Mouse (Mus musculus): ENCODE measurements around the gene Lats2. TPM values are rescaled to one million over a fixed set of nuclear protein-coding genes. Genes with fewer than 3 reads are reported as not detected.

Gene Lats2
- polyA plus RNA-seq, 1 experiment from 2014 or later, result 10.7 TPM

- Histone ChIP-seq H3K36me3 (ENCODE audit: control insufficient read depth, insufficient read depth, low read length) (no peaks in the 10 kb centered on the region), H3K9me3 (ENCODE audit: control insufficient read depth, low read length) (no peaks in the 10 kb centered on the region), H3K4me3 (ENCODE audit: low read depth, low read length) (no peak overlapping the region), H3K27me3 (ENCODE audit: control insufficient read depth, insufficient read depth, low read length) (no peaks in the 10 kb centered on the region), H3K4me2 (no peak overlapping the region), H3K27ac (ENCODE audit: low read depth, low read length) (no peak overlapping the region), H3K9ac (ENCODE audit: low read length) (no peak overlapping the region), H3K4me1 (ENCODE audit: control insufficient read depth, insufficient read depth, low read length) (no peaks in the 10 kb centered on the region)
- 75% methylated on average over 8 of the region's 8 CpGs for WGBS
- DNase-seq (ENCODE audit: low spot score, missing footprints) (no peak), ATAC-seq (ENCODE audit: low FRiP score) (no peak)
Observed at GRCm38 (mm10) chr14:57726172-57726571, 32.0 kb downstream of the Lats2 start.

- ATAC-seq (ENCODE audit: low FRiP score) (no peak), DNase-seq (ENCODE audit: low spot score, missing footprints) (no peak)
- WGBS, result 92% methylated on average over 4 of the region's 4 CpGs
- no peak overlapping the region for H3K4me2 ChIP-seq
- H3K9me3 ChIP-seq (ENCODE audit: control insufficient read depth, low read length), result no peaks in the 10 kb centered on the region
- no peak overlapping the region for H3K9ac ChIP-seq (ENCODE audit: low read length)
- H3K4me3 ChIP-seq (ENCODE audit: low read depth, low read length), result no peak overlapping the region
- no peaks in the 10 kb centered on the region for H3K27me3 ChIP-seq (ENCODE audit: control insufficient read depth, insufficient read depth, low read length)
- no peak overlapping the region for H3K27ac ChIP-seq (ENCODE audit: low read depth, low read length)
- H3K36me3 ChIP-seq (ENCODE audit: control insufficient read depth, insufficient read depth, low read length), result no peaks in the 10 kb centered on the region
- H3K4me1 ChIP-seq (ENCODE audit: control insufficient read depth, insufficient read depth, low read length), result no peaks in the 10 kb centered on the region
Observed at GRCm38 (mm10) chr14:57724473-57724872, 33.7 kb downstream of the Lats2 start.

- no peak for ATAC-seq (ENCODE audit: low FRiP score)
- no peaks in the 10 kb centered on the region for H3K27me3 ChIP-seq (ENCODE audit: control insufficient read depth, insufficient read depth, low read length)
- no peak for DNase-seq (ENCODE audit: low spot score, missing footprints)
- 90% methylated on average over 4 of the region's 4 CpGs for WGBS
- no peak overlapping the region for H3K9ac ChIP-seq (ENCODE audit: low read length)
- peaks cover 4% of the 10 kb centered on the region; the same call in 1 of the 2 replicates for H3K4me1 ChIP-seq (ENCODE audit: control insufficient read depth, insufficient read depth, low read length)
- no peak overlapping the region for H3K4me2 ChIP-seq
- no peaks in the 10 kb centered on the region for H3K9me3 ChIP-seq (ENCODE audit: control insufficient read depth, low read length)
- no peak overlapping the region for H3K4me3 ChIP-seq (ENCODE audit: low read depth, low read length)
- H3K36me3 ChIP-seq (ENCODE audit: control insufficient read depth, insufficient read depth, low read length), result no peaks in the 10 kb centered on the region
- H3K27ac ChIP-seq (ENCODE audit: low read depth, low read length), result no peak overlapping the region
Observed at GRCm38 (mm10) chr14:57718245-57718644, 39.9 kb downstream of the Lats2 start.

- Histone ChIP-seq H3K27ac (ENCODE audit: low read depth, low read length) (no peak overlapping the region), H3K36me3 (ENCODE audit: control insufficient read depth, insufficient read depth, low read length) (no peaks in the 10 kb centered on the region), H3K9me3 (ENCODE audit: control insufficient read depth, low read length) (no peaks in the 10 kb centered on the region), H3K4me2 (no peak overlapping the region), H3K4me3 (ENCODE audit: low read depth, low read length) (no peak overlapping the region), H3K4me1 (ENCODE audit: control insufficient read depth, insufficient read depth, low read length) (peaks cover 4% of the 10 kb centered on the region; the same call in 1 of the 2 replicates), H3K27me3 (ENCODE audit: control insufficient read depth, insufficient read depth, low read length) (no peaks in the 10 kb centered on the region), H3K9ac (ENCODE audit: low read length) (no peak overlapping the region)
- ATAC-seq (ENCODE audit: low FRiP score), result no peak
- 68% methylated on average over 4 of the region's 4 CpGs for whole genome bisulfite sequencing
- no peak for DNase-seq (ENCODE audit: low spot score, missing footprints)
Observed at GRCm38 (mm10) chr14:57716601-57717245, 41.5 kb downstream of the Lats2 start.

- peaks cover 11% of the 10 kb centered on the region for H3K4me1 ChIP-seq (ENCODE audit: control insufficient read depth, insufficient read depth, low read length)
- no peaks in the 10 kb centered on the region for H3K9me3 ChIP-seq (ENCODE audit: control insufficient read depth, low read length)
- no peak overlapping the region for H3K4me2 ChIP-seq
- H3K27me3 ChIP-seq (ENCODE audit: control insufficient read depth, insufficient read depth, low read length), result no peaks in the 10 kb centered on the region
- no peak for DNase-seq (ENCODE audit: low spot score, missing footprints)
- H3K27ac ChIP-seq (ENCODE audit: low read depth, low read length), result no peak overlapping the region
- WGBS, result 97% methylated on average over 1 of the region's 1 CpGs
- no peak overlapping the region for H3K9ac ChIP-seq (ENCODE audit: low read length)
- H3K36me3 ChIP-seq (ENCODE audit: control insufficient read depth, insufficient read depth, low read length), result no peaks in the 10 kb centered on the region
- no peak for ATAC-seq (ENCODE audit: low FRiP score)
- H3K4me3 ChIP-seq (ENCODE audit: low read depth, low read length), result no peak overlapping the region
Observed at GRCm38 (mm10) chr14:57712884-57713283, 45.3 kb downstream of the Lats2 start.

GRCm38 (mm10) chr14:57711059-57711458 is 47.1 kb downstream of the Lats2 start:
- 95% methylated on average over 6 of the region's 6 CpGs for WGBS
- ATAC-seq (ENCODE audit: low FRiP score) (no peak), DNase-seq (ENCODE audit: low spot score, missing footprints) (no peak)
- H3K9ac ChIP-seq (ENCODE audit: low read length), result no peak overlapping the region
- no peak overlapping the region for H3K27ac ChIP-seq (ENCODE audit: low read depth, low read length)
- peaks cover 14% of the 10 kb centered on the region for H3K4me1 ChIP-seq (ENCODE audit: control insufficient read depth, insufficient read depth, low read length)
- no peak overlapping the region for H3K4me2 ChIP-seq
- no peaks in the 10 kb centered on the region for H3K9me3 ChIP-seq (ENCODE audit: control insufficient read depth, low read length)
- H3K4me3 ChIP-seq (ENCODE audit: low read depth, low read length), result no peak overlapping the region
- no peaks in the 10 kb centered on the region for H3K27me3 ChIP-seq (ENCODE audit: control insufficient read depth, insufficient read depth, low read length)
- H3K36me3 ChIP-seq (ENCODE audit: control insufficient read depth, insufficient read depth, low read length), result no peaks in the 10 kb centered on the region

GRCm38 (mm10) chr14:57709171-57709570 is 49.0 kb downstream of the Lats2 start:
- Histone ChIP-seq H3K27ac (ENCODE audit: low read depth, low read length) (no peak overlapping the region), H3K4me2 (no peak overlapping the region), H3K27me3 (ENCODE audit: control insufficient read depth, insufficient read depth, low read length) (no peaks in the 10 kb centered on the region), H3K9me3 (ENCODE audit: control insufficient read depth, low read length) (no peaks in the 10 kb centered on the region), H3K36me3 (ENCODE audit: control insufficient read depth, insufficient read depth, low read length) (no peaks in the 10 kb centered on the region), H3K4me3 (ENCODE audit: low read depth, low read length) (no peak overlapping the region), H3K9ac (ENCODE audit: low read length) (no peak overlapping the region), H3K4me1 (ENCODE audit: control insufficient read depth, insufficient read depth, low read length) (peaks cover 14% of the 10 kb centered on the region)
- DNase-seq (ENCODE audit: low spot score, missing footprints) (peak; percentile 88), ATAC-seq (ENCODE audit: low FRiP score) (peak; percentile 70)
- WGBS, result 27% methylated on average over 10 of the region's 10 CpGs

- H3K9me3 ChIP-seq (ENCODE audit: control insufficient read depth, low read length), result no peaks in the 10 kb centered on the region
- ATAC-seq (ENCODE audit: low FRiP score), result no peak
- H3K4me2 ChIP-seq, result no peak overlapping the region
- no peak overlapping the region for H3K27ac ChIP-seq (ENCODE audit: low read depth, low read length)
- 84% methylated on average over 7 of the region's 7 CpGs for WGBS
- H3K27me3 ChIP-seq (ENCODE audit: control insufficient read depth, insufficient read depth, low read length), result no peaks in the 10 kb centered on the region
- peaks cover 14% of the 10 kb centered on the region for H3K4me1 ChIP-seq (ENCODE audit: control insufficient read depth, insufficient read depth, low read length)
- H3K36me3 ChIP-seq (ENCODE audit: control insufficient read depth, insufficient read depth, low read length), result no peaks in the 10 kb centered on the region
- no peak overlapping the region for H3K4me3 ChIP-seq (ENCODE audit: low read depth, low read length)
- H3K9ac ChIP-seq (ENCODE audit: low read length), result no peak overlapping the region
- DNase-seq (ENCODE audit: low spot score, missing footprints), result no peak
Observed at GRCm38 (mm10) chr14:57708580-57708979, 49.6 kb downstream of the Lats2 start.

- peak; percentile 42; the same call in 1 of the 2 replicates for ATAC-seq (ENCODE audit: low FRiP score)
- DNase-seq (ENCODE audit: low spot score, missing footprints), result peak; percentile 90
- WGBS, result 42% methylated on average over 18 of the region's 18 CpGs
- Histone ChIP-seq H3K27me3 (ENCODE audit: control insufficient read depth, insufficient read depth, low read length) (no peaks in the 10 kb centered on the region), H3K9ac (ENCODE audit: low read length) (peak overlapping the region; percentile 55), H3K4me1 (ENCODE audit: control insufficient read depth, insufficient read depth, low read length) (peaks cover 14% of the 10 kb centered on the region), H3K4me3 (ENCODE audit: low read depth, low read length) (no peak overlapping the region), H3K9me3 (ENCODE audit: control insufficient read depth, low read length) (no peaks in the 10 kb centered on the region), H3K36me3 (ENCODE audit: control insufficient read depth, insufficient read depth, low read length) (no peaks in the 10 kb centered on the region), H3K27ac (ENCODE audit: low read depth, low read length) (no peak overlapping the region), H3K4me2 (no peak overlapping the region)
Observed at GRCm38 (mm10) chr14:57707100-57707893, 50.9 kb downstream of the Lats2 start.
